Mouse (Mus musculus) stomach, adult 2 months (tissue): ENCODE results near the gene Slc25a29. TPM values are rescaled to one million over a fixed set of nuclear protein-coding genes. Genes with fewer than 3 reads are reported as not detected.

ENCODE experiments used
- polyA plus RNA-seq: library from polyadenylated mRNA; depleted of rRNA; stranded (reverse); fragments of >200 nt; gene quantifications from 2 replicates; pipeline ENCODE4 v1.2.3, GENCODE M21; 2012; rRNA removed

The Slc25a29 gene
- 7.5 and 9.6 TPM in 2 replicates for polyA plus RNA-seq

DNA sequence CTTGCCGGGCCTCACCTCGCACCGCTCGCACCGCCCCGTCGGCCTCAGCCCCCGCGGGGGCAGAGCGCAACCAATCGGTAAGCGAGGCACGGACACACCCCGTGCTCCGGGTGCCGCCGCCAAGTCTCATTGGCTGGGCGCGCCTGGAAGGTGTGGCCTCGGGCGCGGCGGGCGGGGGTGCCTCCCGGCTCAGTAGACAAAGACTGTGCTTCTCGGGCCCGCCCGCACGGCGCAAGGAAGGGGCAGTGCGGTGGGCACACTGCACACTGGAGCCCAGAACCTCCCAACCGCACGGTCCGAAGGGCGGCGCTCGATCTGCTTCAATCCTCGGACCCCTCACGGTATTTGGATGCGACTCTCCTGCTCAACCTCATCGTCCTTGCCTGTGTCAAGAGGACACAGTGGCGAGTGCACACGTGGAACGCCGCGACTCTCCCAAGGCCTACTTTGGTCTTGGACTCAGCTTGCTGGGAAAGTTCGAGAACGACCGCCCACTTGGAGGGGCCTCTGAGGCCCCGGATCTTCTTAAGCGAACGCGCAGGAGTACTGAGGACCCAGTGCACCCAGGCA, at the start of gene Slc25a29, which contains the start of gene Slc25a47:
Gene Slc25a29, minus strand, starts transcription at position 44 of the 570 bp plus-strand sequence.
Gene Slc25a47, plus strand, starts transcription at position 207 of the 570 bp plus-strand sequence.

DNA sequence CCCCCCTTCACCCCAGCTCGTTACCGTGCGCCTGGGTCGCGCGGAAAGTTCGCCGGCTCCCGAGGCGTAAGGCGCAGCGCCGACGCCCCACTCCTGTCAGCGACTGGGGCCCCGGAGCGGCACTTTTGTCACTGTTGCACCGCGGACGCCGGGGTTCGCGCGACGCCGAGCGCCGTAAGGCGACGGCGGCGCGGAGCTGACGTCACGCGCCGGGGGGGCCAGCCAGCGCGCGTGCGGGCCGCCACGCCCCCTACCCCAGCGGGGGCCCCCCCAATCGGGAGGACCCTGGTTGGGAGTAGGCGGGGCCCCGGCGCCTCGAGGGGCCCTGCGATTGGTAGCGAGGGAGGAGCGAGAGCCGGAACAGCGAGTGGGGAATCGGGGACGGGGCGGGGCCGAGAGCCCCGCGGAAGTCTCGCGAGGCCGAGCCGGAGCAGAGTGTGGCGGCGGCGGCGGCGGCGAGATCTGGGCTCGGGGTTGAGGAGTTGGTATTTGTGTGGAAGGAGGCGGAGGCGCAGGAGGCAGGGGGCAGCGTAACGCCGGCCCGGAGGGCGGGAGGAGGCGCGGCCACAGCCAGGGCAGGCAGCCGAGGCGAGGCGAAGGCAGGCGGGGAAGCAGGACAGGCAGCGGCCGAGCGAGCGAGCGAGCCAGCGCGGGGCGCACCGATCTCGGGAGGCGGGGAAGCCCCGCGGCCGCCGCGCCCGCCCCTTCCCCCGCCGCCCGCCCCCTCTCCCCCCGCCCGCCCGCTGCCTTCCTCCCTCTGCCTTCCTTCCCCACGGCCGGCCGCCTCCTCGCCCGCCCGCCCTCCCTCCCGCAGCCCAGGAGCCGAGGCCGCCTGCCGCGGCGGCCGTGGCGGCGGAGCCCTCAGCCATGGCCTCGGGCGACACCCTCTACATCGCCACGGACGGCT, 42.9 kb downstream of the Slc25a29 start, which contains the start of gene Yy1:
Gene Yy1, plus strand, starts transcription at position 428 of the 907 bp plus-strand sequence.

Other genes with a start within 250 kb of the Slc25a29 start
- gene Degs2, start 133.6 kb downstream of the Slc25a29 start, polyA plus RNA-seq, result 135 and 144 TPM in 2 replicates
- gene Yy1, start 42.9 kb downstream of the Slc25a29 start, polyA plus RNA-seq, result 5.6 and 7.2 TPM in 2 replicates
- gene Slc25a47, start 163 bp upstream of the Slc25a29 start, polyA plus RNA-seq, result 6.4 and 8.0 TPM in 2 replicates
- gene Wdr25, start 57.7 kb upstream of the Slc25a29 start, polyA plus RNA-seq, result 4.0 and 4.5 TPM in 2 replicates
- gene Wars, start 58.3 kb upstream of the Slc25a29 start, polyA plus RNA-seq, result 61.0 and 63.0 TPM in 2 replicates
- gene Begain, start 232.3 kb upstream of the Slc25a29 start, polyA plus RNA-seq, result 1.5 and 1.7 TPM in 2 replicates